Mouse (Mus musculus): ENCODE data around the gene Tmsb15l.

DNA sequence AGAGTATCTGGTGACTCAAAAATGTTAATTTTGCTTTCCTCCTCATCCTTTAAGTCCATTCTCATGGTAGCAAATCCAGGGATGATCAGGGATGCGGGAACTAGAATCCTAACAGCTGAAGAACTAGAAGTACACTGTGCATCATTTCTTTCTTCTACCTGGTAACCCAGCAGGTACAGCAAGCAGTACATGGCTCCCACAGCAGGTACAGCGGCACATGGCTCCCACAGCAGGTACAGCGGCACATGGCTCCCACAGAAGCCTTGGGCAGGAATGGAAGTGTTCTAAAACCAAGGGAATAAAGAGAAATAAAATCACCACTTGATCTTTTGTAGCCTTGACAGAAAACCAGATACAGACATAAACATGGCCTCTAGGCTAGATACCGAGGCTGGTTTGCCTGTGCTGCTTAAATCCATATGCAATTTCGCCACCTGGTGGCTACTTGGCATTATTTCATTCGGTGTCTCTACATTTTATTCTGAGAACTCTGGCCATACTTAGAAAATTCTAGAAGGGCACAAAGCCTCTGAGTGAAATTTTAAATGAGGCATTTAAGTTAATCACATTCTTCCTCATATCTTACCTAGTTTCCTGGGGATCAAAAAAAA lies 38.5 kb upstream of the Tmsb15l start:
- TF ChIP-seq USF2 (IDR thresholded peaks at IDR 0.05; ENCODE audit: borderline replicate concordance in 1 of 2, insufficient read depth in 1 of 2, low read depth in 1 of 2, low read length in 2 of 2): no peak
- no peak for TF ChIP-seq SIN3A (IDR thresholded peaks at IDR 0.05; ENCODE audit: low read length)
- no peak for TF ChIP-seq POLR2AphosphoS5 (IDR thresholded peaks at IDR 0.05; ENCODE audit: borderline replicate concordance, low read depth, low read length)
